Mouse (Mus musculus) intestine, embryonic 14.5 days (tissue): ENCODE measurements around the gene 4930435E12Rik. TPM values are rescaled to one million over a fixed set of nuclear protein-coding genes. Genes with fewer than 3 reads are reported as not detected.
"Not testable (repeated sequence)": the region's sequence is repeated elsewhere in the genome, so short reads cannot be mapped to it uniquely, and the experiment has no call there.

ENCODE experiments used
- ATAC-seq: fragments of 200-750 bp; cut with Nextera tagmentation; replicated peaks from 2 replicates; pipeline ENCODE4 v1.8.0; 2017; ENCODE audit warnings: low read depth, moderate number of reproducible peaks, moderate TSS enrichment, moderate library complexity; ENCODE audit not compliant: low FRiP score, low TSS enrichment
- DNase-seq: peaks from one replicate; pipeline ENCODE4 v3.0.0-alpha.2; 2018; ENCODE audit warnings: low spot score
- H3K27ac ChIP-seq: fragments of 300-500 bp; sonication (generic); 2 replicates; pipeline ENCODE4 v1.5.1; 2014; ENCODE audit warnings: low read depth, mild to moderate bottlenecking, control low read depth
- H3K27me3 ChIP-seq: fragments of 300-500 bp; sonication (generic); replicated peaks from 2 replicates; pipeline ENCODE4 v1.6.1; 2014; ENCODE audit warnings: low read length, control low read depth; ENCODE audit not compliant: control insufficient read depth, insufficient read depth
- H3K36me3 ChIP-seq: fragments of 300-500 bp; sonication (generic); 2 replicates; pipeline ENCODE4 v1.6.1; 2014; ENCODE audit warnings: low read length, control low read depth; ENCODE audit not compliant: control insufficient read depth, insufficient read depth
- H3K4me1 ChIP-seq: fragments of 300-500 bp; sonication (generic); replicated peaks from 2 replicates; pipeline ENCODE4 v1.6.1; 2014; ENCODE audit warnings: low read length, control low read depth, mixed read lengths; ENCODE audit not compliant: control insufficient read depth, insufficient read depth
- H3K4me2 ChIP-seq: fragments of 300-500 bp; sonication (generic); 2 replicates; pipeline ENCODE4 v1.6.1; 2014; ENCODE audit warnings: low read length
- H3K4me3 ChIP-seq: fragments of 300-500 bp; sonication (generic); 2 replicates; pipeline ENCODE4 v1.5.1; 2014; ENCODE audit warnings: low read depth, low read length, control low read depth, mixed read lengths
- H3K9ac ChIP-seq: fragments of 300-500 bp; sonication (generic); 2 replicates; pipeline ENCODE4 v1.6.1; 2014; ENCODE audit warnings: mild to moderate bottlenecking, low read length
- H3K9me3 ChIP-seq: fragments of 300-500 bp; sonication (generic); 2 replicates; pipeline ENCODE4 v1.6.1; 2016; ENCODE audit warnings: low read length, control low read depth; ENCODE audit not compliant: control insufficient read depth
- WGBS: fragments of 180-500 bp; shearing (Covaris S2); extraction: QIAGEN DNeasy Blood & Tissue Kit; methylation state at CpG from one replicate; pipeline ENCODE4 v1.1.7; 2014; 5-methylcytosine and 5-hydroxymethylcytosine counted together
- polyA plus RNA-seq: library from polyadenylated mRNA; unstranded; fragments of >200 nt; fragmentation: Nextera tagmentation; extraction: Ambion mirVana; gene quantifications from 2 replicates; pipeline ENCODE4 v1.2.1, GENCODE M21; 2014

Gene 4930435E12Rik
- not detected in 2 replicates for polyA plus RNA-seq

GRCm38 (mm10) chr16:38828649-38829048, at the start of gene 4930435E12Rik:
TSS of gene 4930435E12Rik (minus strand) at chr16:38828749.
- no peaks in the 10 kb centered on the region for H3K9me3 ChIP-seq

GRCm38 (mm10) chr16:38874481-38874880, 45.9 kb upstream of the 4930435E12Rik start:
- WGBS: 32% methylated on average over 4 of the region's 4 CpGs
- ATAC-seq (no peak), DNase-seq (no peak)

More at GRCm38 (mm10) chr16:38828649-38829048, at the start of gene 4930435E12Rik:
- no peak within 1 kb of the TSS for H3K27ac ChIP-seq
- H3K27me3 ChIP-seq: no peaks in the 10 kb centered on the region
- H3K4me1 ChIP-seq: no peaks in the 10 kb centered on the region
- H3K36me3 ChIP-seq: no peaks in the 10 kb centered on the region
- ATAC-seq (no peak), DNase-seq (no peak)
- H3K4me2 ChIP-seq: no peak within 1 kb of the TSS
- WGBS: 87% methylated on average over 3 of the region's 3 CpGs
- no peak within 1 kb of the TSS for H3K4me3 ChIP-seq
- no peak within 1 kb of the TSS for H3K9ac ChIP-seq

GRCm38 (mm10) chr16:38873231-38873630, 44.7 kb upstream of the 4930435E12Rik start:
- Histone ChIP-seq H3K27me3 (no peaks in the 10 kb centered on the region), H3K4me1 (no peaks in the 10 kb centered on the region), H3K36me3 (no peaks in the 10 kb centered on the region), H3K9me3 (no peaks in the 10 kb centered on the region), H3K9ac (no peak overlapping the region), H3K4me3 (no peak overlapping the region), H3K27ac (no peak overlapping the region), H3K4me2 (no peak overlapping the region)
- 83% methylated on average over 4 of the region's 4 CpGs for WGBS
- no peak for DNase-seq
- ATAC-seq: no peak

More at GRCm38 (mm10) chr16:38874481-38874880, 45.9 kb upstream of the 4930435E12Rik start:
- Histone ChIP-seq H3K9me3 (no peaks in the 10 kb centered on the region), H3K27ac (no peak overlapping the region), H3K27me3 (no peaks in the 10 kb centered on the region), H3K4me1 (no peaks in the 10 kb centered on the region), H3K36me3 (no peaks in the 10 kb centered on the region), H3K4me3 (no peak overlapping the region), H3K9ac (no peak overlapping the region), H3K4me2 (no peak overlapping the region)

GRCm38 (mm10) chr16:38864358-38864757, 35.8 kb upstream of the 4930435E12Rik start:
- H3K9ac ChIP-seq: no peak overlapping the region
- no peak overlapping the region for H3K27ac ChIP-seq
- ATAC-seq (no peak), DNase-seq (no peak)
- no peaks in the 10 kb centered on the region for H3K27me3 ChIP-seq
- H3K36me3 ChIP-seq: no peaks in the 10 kb centered on the region
- no peak overlapping the region for H3K4me2 ChIP-seq
- H3K9me3 ChIP-seq: no peaks in the 10 kb centered on the region
- WGBS: 65% methylated on average over 5 of the region's 5 CpGs
- no peak overlapping the region for H3K4me3 ChIP-seq
- no peaks in the 10 kb centered on the region for H3K4me1 ChIP-seq

- DNase-seq (no peak), ATAC-seq (no peak)
- H3K4me1 ChIP-seq: no peaks in the 10 kb centered on the region
- H3K4me3 ChIP-seq: no peak overlapping the region
- no peak overlapping the region for H3K4me2 ChIP-seq
- 72% methylated on average over 6 of the region's 6 CpGs for WGBS
- H3K27ac ChIP-seq: no peak overlapping the region
- no peaks in the 10 kb centered on the region for H3K27me3 ChIP-seq
- H3K9me3 ChIP-seq: no peaks in the 10 kb centered on the region
- H3K36me3 ChIP-seq: no peaks in the 10 kb centered on the region
- no peak overlapping the region for H3K9ac ChIP-seq
Observed at GRCm38 (mm10) chr16:38860548-38860947, 32.0 kb upstream of the 4930435E12Rik start.

GRCm38 (mm10) chr16:38858120-38858749, 29.7 kb upstream of the 4930435E12Rik start:
- Histone ChIP-seq H3K9ac (no peak overlapping the region), H3K4me1 (no peaks in the 10 kb centered on the region), H3K27me3 (no peaks in the 10 kb centered on the region), H3K9me3 (no peaks in the 10 kb centered on the region), H3K27ac (no peak overlapping the region), H3K36me3 (no peaks in the 10 kb centered on the region), H3K4me2 (no peak overlapping the region), H3K4me3 (no peak overlapping the region)
- no peak for DNase-seq
- 30% methylated on average over 8 of the region's 8 CpGs for WGBS
- no peak for ATAC-seq

GRCm38 (mm10) chr16:38812521-38812920, 16.0 kb downstream of the 4930435E12Rik start:
- no peak overlapping the region for H3K9ac ChIP-seq
- H3K4me1 ChIP-seq: peaks cover 4% of the 10 kb centered on the region; the same call in 1 of the 2 replicates
- no peaks in the 10 kb centered on the region for H3K36me3 ChIP-seq
- DNase-seq (peak; percentile 72), ATAC-seq (no peak)
- no peak overlapping the region for H3K27ac ChIP-seq
- no peak overlapping the region for H3K4me2 ChIP-seq
- 31% methylated on average over 8 of the region's 8 CpGs for WGBS
- no peak overlapping the region for H3K4me3 ChIP-seq
- no peaks in the 10 kb centered on the region for H3K27me3 ChIP-seq
- peaks cover 5% of the 10 kb centered on the region; the same call in 1 of the 2 replicates for H3K9me3 ChIP-seq

- H3K9me3 ChIP-seq: peaks cover 5% of the 10 kb centered on the region; the same call in 1 of the 2 replicates
- WGBS: 68% methylated on average over 5 of the region's 5 CpGs
- no peak overlapping the region for H3K4me3 ChIP-seq
- no peaks in the 10 kb centered on the region for H3K36me3 ChIP-seq
- H3K9ac ChIP-seq: no peak overlapping the region
- no peaks in the 10 kb centered on the region for H3K4me1 ChIP-seq
- no peak overlapping the region for H3K27ac ChIP-seq
- no peak overlapping the region for H3K4me2 ChIP-seq
- DNase-seq (no peak), ATAC-seq (no peak)
- no peaks in the 10 kb centered on the region for H3K27me3 ChIP-seq
Observed at GRCm38 (mm10) chr16:38810196-38810595, 18.4 kb downstream of the 4930435E12Rik start.

- WGBS: 90% methylated on average over 5 of the region's 5 CpGs
- H3K9ac ChIP-seq, H3K36me3 ChIP-seq, H3K4me1 ChIP-seq, H3K27me3 ChIP-seq, ATAC-seq, H3K4me3 ChIP-seq, H3K9me3 ChIP-seq, DNase-seq, H3K4me2 ChIP-seq, H3K27ac ChIP-seq: not testable (repeated sequence)
Observed at GRCm38 (mm10) chr16:38807796-38808195, 20.8 kb downstream of the 4930435E12Rik start.
